Mouse (Mus musculus) adrenal gland, adult 10 weeks (tissue): Measurements from ENCODE around the gene Chrna4. TPM values are rescaled to one million over a fixed set of nuclear protein-coding genes. Genes with fewer than 3 reads are reported as not detected.

Experiments
- polyA plus RNA-seq: library from polyadenylated mRNA; stranded (reverse); fragments of 350-450 nt; fragmentation: Illumina TruSeq; extraction: RNeasy Lipid Tissue Mini Kit (QIAGEN cat#74804); gene quantifications from one replicate; pipeline ENCODE4 v1.2.3, GENCODE M21; 2014; ENCODE audit warnings: low read depth, low replicate concordance

Chrna4 gene
- polyA plus RNA-seq: 1.3 TPM

DNA sequence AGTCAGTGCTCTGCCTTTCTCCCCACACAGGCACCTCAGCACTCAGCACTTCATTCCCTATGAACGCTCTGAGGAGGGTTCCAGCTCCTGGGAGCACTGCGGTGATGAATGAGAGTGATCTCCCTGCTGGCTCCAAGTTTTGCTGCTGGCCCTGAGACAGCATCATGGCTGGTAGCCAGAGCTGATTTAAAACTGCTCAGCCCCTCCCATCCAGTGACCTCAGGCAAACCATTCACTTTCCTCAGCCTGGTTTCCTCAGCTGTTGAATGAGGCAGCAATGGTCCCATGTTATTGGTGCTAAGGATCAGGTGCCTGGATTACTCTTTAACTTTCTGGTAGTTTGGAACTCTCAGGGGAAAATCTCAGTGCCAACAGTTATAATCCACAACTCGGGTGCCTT lies at the start of gene Chrna4:
Gene Chrna4 (minus strand): TSS at position 110 of the 400 bp plus-strand sequence.

DNA sequence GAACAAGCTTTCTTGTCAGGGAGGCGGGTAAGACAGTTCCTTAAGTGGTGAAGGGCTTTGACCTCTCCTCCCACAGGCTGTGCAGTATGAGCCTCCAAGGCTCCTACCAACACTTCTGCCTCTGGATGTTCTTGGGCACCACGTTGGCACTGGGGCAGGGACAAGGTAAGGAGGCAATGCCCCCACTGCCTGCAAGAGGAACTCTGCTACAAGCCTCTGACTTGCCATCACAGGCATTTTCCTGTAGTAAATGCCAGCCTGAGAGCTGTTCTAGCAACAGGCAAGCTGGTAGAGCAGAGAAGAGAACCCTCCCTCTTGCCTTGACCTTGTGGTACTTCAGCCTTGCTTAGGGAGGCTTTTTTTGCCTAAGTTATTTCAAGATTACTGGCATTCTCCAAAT lies 56.9 kb downstream of the Chrna4 start, which contains the start of gene Col20a1:
Gene Col20a1 (plus strand): TSS at position 87 of the 400 bp plus-strand sequence.

Other genes starting within 250 kb of the Chrna4 start
- gene Ythdf1, start 122.6 kb downstream of the Chrna4 start, polyA plus RNA-seq: 60.4 TPM
- gene Birc7, start 114.5 kb downstream of the Chrna4 start, polyA plus RNA-seq: not detected
- not detected for gene Nkain4, start 88.8 kb downstream of the Chrna4 start, polyA plus RNA-seq
- gene Arfgap1, start 76.3 kb downstream of the Chrna4 start, polyA plus RNA-seq: 5.9 TPM
- not detected for gene Col20a1, start 57.0 kb downstream of the Chrna4 start, polyA plus RNA-seq
- gene Kcnq2, start 91.8 kb upstream of the Chrna4 start, polyA plus RNA-seq: 2.5 TPM
- gene Eef1a2, start 113.5 kb upstream of the Chrna4 start, polyA plus RNA-seq: 0.47 TPM
- gene Ppdpf, start 143.7 kb upstream of the Chrna4 start, polyA plus RNA-seq: 8.3 TPM
- gene Ptk6, start 159.2 kb upstream of the Chrna4 start, polyA plus RNA-seq: not detected
- not detected for gene Srms, start 169.6 kb upstream of the Chrna4 start, polyA plus RNA-seq
- not detected for gene Fndc11, start 176.5 kb upstream of the Chrna4 start, polyA plus RNA-seq
- 2.0 TPM for gene Helz2, start 198.5 kb upstream of the Chrna4 start, polyA plus RNA-seq
- gene Gmeb2, start 244.5 kb upstream of the Chrna4 start, polyA plus RNA-seq: 6.2 TPM